Mouse (Mus musculus) thymus, adult 2 months (tissue): Measurements from ENCODE around the gene Tnfrsf14. TPM values are rescaled to one million over a fixed set of nuclear protein-coding genes. Genes with fewer than 3 reads are reported as not detected.

ENCODE experiments used
- DNase-seq: peaks from one replicate; pipeline ENCODE4 v3.0.0; 2021
- H3K27ac ChIP-seq: fragments of 200-500 bp; 2 replicates; pipeline ENCODE4 v1.5.1; 2012; ENCODE audit warnings: low read length, control low read depth; ENCODE audit not compliant: control insufficient read depth, insufficient read depth
- H3K27me3 ChIP-seq: fragments of 200-500 bp; 2 replicates; pipeline ENCODE4 v1.6.1; 2012; ENCODE audit warnings: mild to moderate bottlenecking, low read length, moderate library complexity, mixed read lengths; ENCODE audit not compliant: control insufficient read depth, insufficient read depth
- H3K36me3 ChIP-seq: fragments of 200-500 bp; 2 replicates; pipeline ENCODE4 v1.6.1; 2012; ENCODE audit warnings: mild to moderate bottlenecking, low read length, moderate library complexity; ENCODE audit not compliant: control insufficient read depth, insufficient read depth
- H3K4me1 ChIP-seq: fragments of 200-500 bp; replicated peaks from 2 replicates; pipeline ENCODE4 v1.6.1; 2012; ENCODE audit warnings: low read length; ENCODE audit not compliant: control insufficient read depth, insufficient read depth
- H3K4me3 ChIP-seq: fragments of 200-500 bp; 2 replicates; pipeline ENCODE4 v1.5.1; 2012; ENCODE audit warnings: mild to moderate bottlenecking, low read length, control low read depth, moderate library complexity; ENCODE audit not compliant: control insufficient read depth, insufficient read depth
- CTCF ChIP-seq: fragments of 200-500 bp; IDR thresholded peaks from 2 replicates; pipeline ENCODE4 v1.5.1; 2012; ENCODE audit warnings: mild to moderate bottlenecking, control low read depth, low read length, moderate library complexity, borderline replicate concordance; ENCODE audit not compliant: control insufficient read depth, poor library complexity, insufficient read depth; ENCODE audit errors: extremely low read depth
- POLR2A ChIP-seq: fragments of 200-500 bp; IDR thresholded peaks from 2 replicates; pipeline ENCODE4 v1.6.1; 2012; ENCODE audit warnings: mild to moderate bottlenecking, low read length, control low read depth, moderate library complexity; ENCODE audit not compliant: control insufficient read depth, poor library complexity, insufficient read depth; ENCODE audit errors: extremely low read depth
- WGBS: fragments of 180-500 bp; shearing (Covaris S2); methylation state at CpG from one replicate; pipeline ENCODE4 v1.1.7; 2018; 5-methylcytosine and 5-hydroxymethylcytosine counted together
- polyA plus RNA-seq: library from polyadenylated mRNA; depleted of rRNA; stranded (reverse); fragments of >200 nt; gene quantifications from 2 replicates; pipeline ENCODE4 v1.2.3, GENCODE M21; 2012

Gene Tnfrsf14
- polyA plus RNA-seq, 1 experiment = 227 TPM

DNA sequence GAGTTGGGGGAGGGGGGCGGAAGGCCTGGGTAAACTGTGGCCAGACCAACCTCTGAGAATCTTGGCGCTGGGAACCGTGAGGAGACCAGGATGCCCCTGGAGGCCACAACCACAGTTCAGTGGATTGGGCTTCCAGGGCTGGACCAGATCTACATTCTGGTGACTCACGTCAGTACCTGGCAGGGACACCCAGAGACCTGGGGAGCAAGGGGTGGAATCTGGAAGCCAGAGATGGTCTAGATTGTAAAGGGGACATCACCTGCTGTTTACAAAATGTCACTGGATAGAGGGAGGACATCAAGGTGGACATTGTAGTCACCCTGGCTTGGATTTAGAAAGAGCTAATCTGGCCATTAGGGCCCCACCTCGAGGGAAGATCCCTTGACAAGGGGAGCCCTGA, 32.8 kb downstream of the Tnfrsf14 start:
- no peaks in the 10 kb centered on the region for H3K27me3 ChIP-seq
- DNase-seq = no peak
- no peak overlapping the region for H3K27ac ChIP-seq
- peaks cover 15% of the 10 kb centered on the region for H3K4me1 ChIP-seq
- 88% methylated on average over 5 of the region's 5 CpGs for WGBS
- no peaks in the 10 kb centered on the region for H3K36me3 ChIP-seq
- H3K4me3 ChIP-seq = no peak overlapping the region
- TF ChIP-seq CTCF = no peak
- TF ChIP-seq POLR2A = no peak

DNA sequence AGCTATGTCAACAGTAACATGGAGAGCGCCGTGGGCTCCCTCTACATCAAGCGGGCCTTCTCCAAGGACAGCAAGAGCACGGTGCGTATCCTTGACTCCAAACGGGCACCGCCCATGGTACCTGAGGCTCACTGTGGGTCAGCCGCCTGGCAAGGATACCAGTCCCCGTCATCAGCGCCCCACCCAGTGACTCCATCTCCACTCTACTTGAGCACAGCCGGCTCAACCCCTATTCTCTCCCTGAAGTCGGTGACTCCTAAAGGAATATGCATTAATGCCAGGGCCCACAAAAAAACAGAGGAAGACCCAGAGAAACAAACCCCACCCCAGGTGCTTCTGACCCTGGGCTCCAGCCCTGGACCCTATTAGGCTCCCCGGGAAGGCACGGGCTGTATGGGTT, 37.5 kb downstream of the Tnfrsf14 start:
- H3K4me1 ChIP-seq = no peaks in the 10 kb centered on the region
- TF ChIP-seq POLR2A = no peak
- TF ChIP-seq CTCF = no peak
- no peaks in the 10 kb centered on the region for H3K36me3 ChIP-seq
- DNase-seq = no peak
- 92% methylated on average over 14 of the region's 14 CpGs for WGBS
- H3K27ac ChIP-seq = no peak overlapping the region
- no peak overlapping the region for H3K4me3 ChIP-seq
- no peaks in the 10 kb centered on the region for H3K27me3 ChIP-seq

DNA sequence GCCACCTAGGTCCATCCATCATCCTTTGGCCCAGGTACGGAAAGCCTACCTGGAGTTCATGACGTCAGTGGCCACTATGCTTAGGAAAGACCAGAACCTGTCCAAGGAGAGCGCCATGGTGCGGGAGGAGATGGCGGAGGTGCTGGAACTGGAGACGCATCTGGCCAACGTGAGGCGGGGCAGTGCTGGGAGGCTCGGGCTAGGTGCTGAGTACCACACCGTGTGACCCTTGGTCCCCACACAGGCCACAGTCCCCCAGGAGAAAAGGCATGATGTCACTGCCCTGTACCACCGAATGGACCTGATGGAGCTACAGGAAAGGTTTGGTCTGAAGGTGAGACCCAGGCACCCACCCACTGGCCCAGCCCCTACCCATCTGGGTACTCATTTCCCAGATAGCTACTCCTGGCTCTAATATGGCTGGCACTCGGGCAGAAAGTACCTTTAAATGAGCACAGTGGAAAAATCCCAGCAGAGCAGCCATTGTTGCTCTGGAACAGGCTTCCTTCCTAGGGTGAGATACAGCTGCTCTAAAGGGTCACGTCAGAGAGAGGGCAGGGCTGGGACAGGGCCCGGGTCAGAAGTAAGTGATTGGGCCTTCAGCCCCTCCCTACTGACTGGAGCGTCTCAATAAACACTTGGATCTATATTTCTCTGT, 40.6 kb downstream of the Tnfrsf14 start:
- Histone ChIP-seq H3K4me3 (no peak overlapping the region), H3K27me3 (no peaks in the 10 kb centered on the region), H3K4me1 (no peaks in the 10 kb centered on the region), H3K27ac (no peak overlapping the region), H3K36me3 (no peaks in the 10 kb centered on the region)
- 86% methylated on average over 15 of the region's 15 CpGs for WGBS
- no peak for DNase-seq
- TF ChIP-seq CTCF = no peak

DNA sequence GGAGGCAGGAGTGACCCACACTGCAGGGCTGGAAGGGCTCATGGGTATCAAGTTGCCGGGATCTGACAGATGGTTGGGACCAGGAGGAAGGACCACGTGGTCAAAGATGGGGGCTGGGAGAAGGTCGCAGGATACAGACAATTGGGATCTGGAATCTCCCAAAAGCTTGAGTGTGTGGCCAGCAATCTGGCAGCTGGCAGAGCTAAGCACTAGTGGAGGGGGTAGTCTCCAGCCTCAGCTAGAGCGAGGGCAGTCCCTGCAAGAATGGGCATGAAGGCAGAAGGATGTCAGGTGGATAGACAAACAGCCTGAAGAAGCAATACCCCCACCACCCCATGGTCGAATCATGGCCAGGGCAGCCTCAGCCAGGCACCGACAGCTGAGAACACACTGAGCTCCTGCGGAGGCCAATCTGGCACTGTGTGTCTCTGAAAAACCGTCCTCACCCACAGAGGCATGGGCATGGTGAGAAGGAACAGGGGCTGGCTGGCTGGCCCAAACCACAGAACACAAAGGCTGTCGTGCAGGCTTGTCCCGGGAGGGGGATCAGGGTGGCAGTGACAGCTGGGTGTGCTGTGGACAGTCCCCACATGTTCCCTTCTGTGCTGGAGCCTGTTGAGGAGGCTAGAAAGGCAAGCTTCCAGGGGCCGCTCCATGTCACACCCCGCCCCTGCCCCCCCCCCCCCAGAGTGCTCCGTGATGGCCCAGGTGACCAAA, 41.3 kb downstream of the Tnfrsf14 start:
- Histone ChIP-seq H3K4me3 (no peak overlapping the region), H3K36me3 (no peaks in the 10 kb centered on the region), H3K4me1 (no peaks in the 10 kb centered on the region), H3K27ac (no peak overlapping the region), H3K27me3 (no peaks in the 10 kb centered on the region)
- DNase-seq = no peak
- WGBS = 61% methylated on average over 13 of the region's 13 CpGs
- TF ChIP-seq POLR2A (no peak), CTCF (no peak)

DNA sequence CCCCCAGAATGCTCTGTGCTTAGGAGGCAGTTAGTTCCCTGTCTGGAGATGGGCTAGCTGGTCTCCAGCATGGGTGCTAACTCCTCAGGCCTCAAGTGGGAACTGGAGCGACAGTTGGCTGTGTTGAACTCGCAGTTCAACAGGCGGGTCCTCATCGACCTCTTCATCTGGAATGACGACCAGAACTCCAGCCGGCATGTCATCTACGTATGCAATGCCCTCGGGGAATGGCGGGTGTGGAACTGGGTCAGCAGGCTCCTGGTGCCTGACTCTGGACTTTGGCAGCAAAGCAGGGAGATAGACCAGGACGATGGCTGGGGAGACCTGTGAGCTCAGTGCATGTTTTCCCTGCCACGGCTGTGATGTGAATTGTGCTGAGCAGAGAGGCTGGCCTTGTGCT, 42.9 kb downstream of the Tnfrsf14 start:
- TF ChIP-seq POLR2A (no peak), CTCF (no peak)
- Histone ChIP-seq H3K4me3 (no peak overlapping the region), H3K4me1 (no peaks in the 10 kb centered on the region), H3K27ac (no peak overlapping the region), H3K27me3 (no peaks in the 10 kb centered on the region), H3K36me3 (no peaks in the 10 kb centered on the region)
- DNase-seq = no peak
- 92% methylated on average over 11 of the region's 11 CpGs for WGBS

DNA sequence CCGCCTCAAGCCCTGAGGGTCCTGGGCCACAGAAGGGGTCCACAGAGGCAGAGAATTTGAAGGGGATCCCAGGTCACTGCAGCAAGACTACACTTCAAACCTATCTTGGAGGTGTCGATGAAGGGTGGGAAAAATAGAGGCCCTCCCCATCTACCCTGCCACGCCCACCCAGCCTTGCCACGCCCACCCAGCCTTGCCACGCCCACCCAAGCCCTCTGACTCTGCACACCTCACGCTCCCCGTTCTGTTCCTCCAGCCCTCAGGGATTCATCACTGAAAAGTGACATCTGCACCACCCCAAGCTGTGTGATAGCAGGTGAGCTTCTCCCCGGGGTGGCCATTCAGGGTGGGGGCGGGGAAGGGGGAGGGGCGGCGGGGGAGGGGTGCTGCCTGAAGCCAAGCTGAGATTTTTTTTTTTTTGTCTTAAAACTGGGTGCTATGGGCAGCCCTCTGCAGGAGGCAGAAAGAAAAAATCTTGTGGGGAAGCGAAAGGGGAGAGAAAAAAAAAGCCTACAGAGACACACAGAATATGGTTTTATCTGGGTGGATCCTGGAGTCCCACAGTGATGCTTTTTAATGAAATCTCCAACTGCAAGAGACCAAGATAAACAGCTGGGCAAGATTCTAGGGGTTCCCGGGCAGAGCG, 46.2 kb downstream of the Tnfrsf14 start:
- DNase-seq = no peak
- Histone ChIP-seq H3K4me3 (no peak overlapping the region), H3K36me3 (no peaks in the 10 kb centered on the region), H3K27ac (no peak overlapping the region), H3K27me3 (no peaks in the 10 kb centered on the region), H3K4me1 (peaks cover 2% of the 10 kb centered on the region; the same call in 1 of the 2 replicates)
- 34% methylated on average over 14 of the region's 14 CpGs for WGBS
- TF ChIP-seq CTCF (no peak), POLR2A (no peak)
